In the genomic region with DNA sequence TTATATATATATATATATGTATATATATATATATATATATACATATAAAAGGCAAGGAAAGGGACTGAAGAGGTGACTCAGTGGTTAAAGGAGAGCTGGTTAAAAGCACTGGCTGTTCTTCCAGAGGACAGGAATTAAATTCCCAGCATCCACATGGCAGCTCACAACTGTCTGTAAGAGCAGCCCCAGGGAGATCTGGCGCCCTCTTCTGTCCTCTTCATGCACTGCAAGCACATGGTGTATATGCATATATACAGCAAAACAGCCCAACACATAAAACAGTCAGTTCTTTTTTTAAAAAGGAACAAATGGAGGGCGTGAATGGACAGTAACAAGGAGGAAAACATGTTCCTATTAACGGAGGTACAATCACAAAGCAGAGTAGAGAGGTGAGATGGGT, we compare ENCODE assay signal across 12 mouse cellular contexts.
DNase-seq lines count a peak whose midpoint lies in the region; ATAC-seq and TF ChIP-seq lines count a peak whose summit lies in the region.
"Had no signal": no experiment of that assay in that cellular context is flagged by ENCODE, and none has a peak within 500 bp of the region (broad histone marks: within the 10 kb centered on the region; RNA-seq: fewer than 3 reads in every experiment).

No protein-coding gene starts in this region.

- ATAC-seq in kidney, postnatal 0 days (replicated peaks; ENCODE audit: low FRiP score, low read depth), result no peak

- TF ChIP-seq POLR2A in testis, adult 2 months (IDR thresholded peaks at IDR 0.05; ENCODE audit: control insufficient read depth, low read depth, low read length), result no peak
- TF ChIP-seq POLR2A in bone marrow, adult 2 months (IDR thresholded peaks at IDR 0.05; ENCODE audit: borderline replicate concordance, control insufficient read depth, low read depth, low read length), result no peak

- no peaks in the 10 kb centered on the region for H3K27me3 ChIP-seq in kidney, postnatal 0 days (ENCODE audit: insufficient read depth, low read length)
- no peaks in the 10 kb centered on the region for H3K27me3 ChIP-seq in testis, adult 2 months (ENCODE audit: control insufficient read depth, insufficient read depth, low read length)
- no peaks in the 10 kb centered on the region for H3K27me3 ChIP-seq in forebrain, embryonic 10.5 days (ENCODE audit: poor library complexity, severe bottlenecking)

- H3K4me2 ChIP-seq in kidney, postnatal 0 days (ENCODE audit: low read length), result no peak overlapping the region
- H3K4me2 ChIP-seq: heart, embryonic 11.5 days had no signal

- DNase-seq in kidney, postnatal 0 days (ENCODE audit: low spot score), result no peak
- no peak for DNase-seq in kidney, postnatal 10 days
- DNase-seq in testis, postnatal 10 days (ENCODE audit: low spot score), result no peak
- peak; percentile 68 for DNase-seq in thymus, postnatal 4 days
- DNase-seq in forebrain, embryonic 10.5 days (ENCODE audit: extremely low spot score, low spot score), result no peak
- DNase-seq in layer of hippocampus, adult 11-12 months (ENCODE audit: low spot score), result no peak
- DNase-seq: spleen, adult 18-20 months had no signal

- H3K9me3 ChIP-seq in kidney, postnatal 0 days (replicated peaks; ENCODE audit: low read length), result no peaks in the 10 kb centered on the region
- H3K9me3 ChIP-seq in forebrain, embryonic 10.5 days, result peaks cover 7% of the 10 kb centered on the region

- H3K9ac ChIP-seq in kidney, postnatal 0 days (ENCODE audit: low read depth, low read length), result no peak overlapping the region

- no peaks in the 10 kb centered on the region for H3K36me3 ChIP-seq in kidney, postnatal 0 days (ENCODE audit: insufficient read depth, low read length)
- no peaks in the 10 kb centered on the region; the same call in 1 of the 2 replicates for H3K36me3 ChIP-seq in testis, adult 2 months (ENCODE audit: control insufficient read depth, insufficient read depth, low read length)
- peaks cover 27% of the 10 kb centered on the region for H3K36me3 ChIP-seq in forebrain, embryonic 10.5 days (replicated peaks)
- H3K36me3 ChIP-seq: G1E had no signal

- WGBS in kidney, postnatal 0 days, result 75% methylated on average over 3 of the region's 3 CpGs
- 48% methylated on average over 3 of the region's 3 CpGs for WGBS in bone marrow, adult 2 months
- 65% methylated on average over 3 of the region's 3 CpGs for WGBS in forebrain, embryonic 10.5 days

- no peak overlapping the region for H3K27ac ChIP-seq in kidney, postnatal 0 days
- H3K27ac ChIP-seq in testis, adult 2 months (ENCODE audit: control insufficient read depth, insufficient read depth, low read depth, low read length), result no peak overlapping the region
- no peak overlapping the region for H3K27ac ChIP-seq in bone marrow, adult 2 months (ENCODE audit: control insufficient read depth, insufficient read depth, low read depth, low read length, poor library complexity)
- no peak overlapping the region for H3K27ac ChIP-seq in forebrain, embryonic 10.5 days

- H3K4me3 ChIP-seq in kidney, postnatal 0 days (replicated peaks; ENCODE audit: low read depth, low read length), result no peak overlapping the region
- no peak overlapping the region for H3K4me3 ChIP-seq in testis, adult 2 months (ENCODE audit: control insufficient read depth, low read depth, low read length)
- H3K4me3 ChIP-seq in bone marrow, adult 2 months (replicated peaks; ENCODE audit: control insufficient read depth, low read depth, low read length), result no peak overlapping the region
- no peak overlapping the region for H3K4me3 ChIP-seq in forebrain, embryonic 10.5 days
- H3K4me3 ChIP-seq: erythroblast, embryonic 14.5 days had no signal

- H3K4me1 ChIP-seq in kidney, postnatal 0 days (replicated peaks; ENCODE audit: insufficient read depth, low read length), result no peaks in the 10 kb centered on the region
- H3K4me1 ChIP-seq in testis, adult 2 months (ENCODE audit: control insufficient read depth, insufficient read depth, low read length), result no peaks in the 10 kb centered on the region
- no peaks in the 10 kb centered on the region for H3K4me1 ChIP-seq in bone marrow, adult 2 months (ENCODE audit: control insufficient read depth, insufficient read depth, low read length)
- H3K4me1 ChIP-seq in forebrain, embryonic 10.5 days, result peaks cover 2% of the 10 kb centered on the region; the same call in 1 of the 2 replicates

- TF ChIP-seq CTCF in kidney, postnatal 0 days (IDR thresholded peaks at IDR 0.05; ENCODE audit: low read depth), result peak; percentile 35
- TF ChIP-seq CTCF in testis, adult 2 months (IDR thresholded peaks at IDR 0.05; ENCODE audit: control insufficient read depth, insufficient read depth, insufficient replicate concordance, low read depth, low read length), result peak; percentile 52; the same call in 1 of the 2 replicates
- 0 out of 2 replicates have a peak, but pooled peaks have one; percentile 18 for TF ChIP-seq CTCF in bone marrow, adult 2 months (IDR thresholded peaks at IDR 0.05; ENCODE audit: control insufficient read depth, insufficient read depth, low read length)
